Mouse (Mus musculus): ENCODE measurements around the gene Hdac5. TPM values are rescaled to one million over a fixed set of nuclear protein-coding genes. Genes with fewer than 3 reads are reported as not detected.

Hdac5 gene
- 128 and 209 TPM in 2 replicates for total RNA-seq (2023)

DNA sequence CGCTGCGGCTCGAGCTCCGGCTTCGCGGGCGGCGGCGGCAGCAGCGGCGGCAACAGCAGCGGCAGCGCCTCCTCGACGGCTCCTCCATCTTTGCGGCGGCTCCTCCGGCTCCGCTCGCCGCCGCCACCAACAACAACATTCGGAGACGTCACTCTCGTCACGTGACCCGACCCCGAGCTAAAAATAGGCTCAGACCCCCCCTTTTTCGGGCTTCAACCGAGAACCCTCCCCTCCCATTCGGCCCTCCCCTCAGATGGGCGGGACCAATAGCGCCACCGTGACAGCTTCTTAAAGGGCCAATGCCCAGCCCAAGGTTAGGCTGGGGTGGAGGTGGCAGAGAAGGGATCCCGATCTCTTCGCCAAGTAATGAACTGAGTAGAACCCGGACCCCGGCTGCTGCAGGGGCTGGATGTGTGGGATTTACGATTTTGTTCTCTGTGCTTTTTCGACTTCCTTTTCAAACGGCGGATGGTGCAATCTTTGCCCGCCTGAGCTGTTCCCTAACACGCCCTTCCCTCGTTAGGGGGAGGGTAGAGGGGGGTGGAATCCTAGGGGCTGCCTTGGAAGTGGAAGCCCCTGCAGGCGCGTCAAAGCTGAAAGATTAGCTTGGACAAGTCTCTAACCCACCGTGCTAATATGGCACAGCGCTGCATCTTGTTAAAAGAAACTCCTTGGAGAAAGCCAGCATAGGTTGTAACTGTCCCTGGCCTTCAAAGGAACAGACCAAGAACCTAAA is at the start of gene Hdac5:
TSS of gene Hdac5 (minus strand) at position 161 of the 736 bp plus-strand sequence.

DNA sequence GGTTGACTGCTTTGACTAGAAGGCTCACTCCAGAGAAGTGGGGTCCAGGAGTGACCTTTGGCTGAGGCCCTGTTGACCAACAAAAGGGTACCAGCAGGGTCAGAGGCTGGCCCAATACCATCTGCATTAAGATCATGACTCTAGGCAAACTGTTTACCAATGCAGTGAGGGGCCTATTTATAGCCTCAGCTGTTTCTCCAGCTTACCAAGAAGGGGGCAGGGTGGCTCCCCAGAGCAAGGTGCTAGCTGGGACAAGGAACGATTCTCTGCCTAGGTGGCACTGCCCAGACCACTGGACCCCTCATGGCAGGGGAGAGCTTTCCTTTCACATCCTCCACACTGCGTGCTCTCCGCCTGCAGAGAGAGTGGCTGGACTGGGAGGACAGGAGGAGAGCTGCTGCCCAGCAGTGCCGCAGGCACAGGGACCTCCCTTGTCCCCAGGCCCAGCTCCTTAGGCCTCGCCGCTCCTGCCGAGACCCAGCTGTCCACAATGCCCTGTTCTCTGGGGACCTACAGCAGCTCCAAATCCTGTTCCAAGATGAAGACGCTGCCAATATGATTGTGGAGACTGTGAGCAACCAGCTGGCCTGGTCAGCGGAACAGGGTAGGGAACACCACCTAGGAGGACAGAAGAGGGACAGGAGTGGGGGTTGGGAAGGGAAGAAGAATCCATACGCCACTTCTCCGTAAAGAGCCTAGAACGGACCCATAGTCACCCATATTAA is 38.7 kb upstream of the Hdac5 start, which contains the start of gene Asb16:
TSS of gene Asb16 (plus strand) at position 224 of the 725 bp plus-strand sequence.

DNA sequence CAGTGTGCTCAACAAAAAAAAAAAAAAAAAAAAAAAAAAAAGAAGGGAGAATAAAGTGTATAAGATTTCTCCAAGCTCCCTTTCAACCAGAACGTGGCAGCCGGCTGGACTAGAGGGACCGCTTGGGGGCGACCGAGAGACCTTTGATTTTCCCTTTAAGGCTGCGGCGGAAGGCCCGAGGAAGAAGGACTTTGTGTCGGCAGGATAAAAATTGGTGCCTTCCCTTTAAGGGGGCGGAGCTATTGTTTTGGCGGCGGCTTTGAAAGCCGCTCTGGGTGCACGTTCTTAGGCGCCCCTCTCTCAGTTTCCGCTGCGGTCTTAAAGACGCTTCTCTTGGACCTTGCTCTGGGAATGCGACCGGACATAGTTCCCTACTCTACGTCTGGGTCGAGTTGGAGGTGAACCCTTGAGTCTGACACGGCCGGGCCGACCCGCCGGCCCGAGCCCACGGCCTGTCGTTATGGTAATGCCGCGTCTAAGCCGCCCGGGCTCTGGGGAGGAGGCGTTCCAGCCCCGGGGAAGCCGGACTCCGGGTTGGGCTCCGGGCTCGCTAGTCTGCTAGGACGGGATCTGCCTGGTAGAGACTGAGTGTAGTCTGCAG is 18.8 kb upstream of the Hdac5 start, which contains the start of gene BC030867:
TSS of gene BC030867 (plus strand) at position 253 of the 601 bp plus-strand sequence.

DNA sequence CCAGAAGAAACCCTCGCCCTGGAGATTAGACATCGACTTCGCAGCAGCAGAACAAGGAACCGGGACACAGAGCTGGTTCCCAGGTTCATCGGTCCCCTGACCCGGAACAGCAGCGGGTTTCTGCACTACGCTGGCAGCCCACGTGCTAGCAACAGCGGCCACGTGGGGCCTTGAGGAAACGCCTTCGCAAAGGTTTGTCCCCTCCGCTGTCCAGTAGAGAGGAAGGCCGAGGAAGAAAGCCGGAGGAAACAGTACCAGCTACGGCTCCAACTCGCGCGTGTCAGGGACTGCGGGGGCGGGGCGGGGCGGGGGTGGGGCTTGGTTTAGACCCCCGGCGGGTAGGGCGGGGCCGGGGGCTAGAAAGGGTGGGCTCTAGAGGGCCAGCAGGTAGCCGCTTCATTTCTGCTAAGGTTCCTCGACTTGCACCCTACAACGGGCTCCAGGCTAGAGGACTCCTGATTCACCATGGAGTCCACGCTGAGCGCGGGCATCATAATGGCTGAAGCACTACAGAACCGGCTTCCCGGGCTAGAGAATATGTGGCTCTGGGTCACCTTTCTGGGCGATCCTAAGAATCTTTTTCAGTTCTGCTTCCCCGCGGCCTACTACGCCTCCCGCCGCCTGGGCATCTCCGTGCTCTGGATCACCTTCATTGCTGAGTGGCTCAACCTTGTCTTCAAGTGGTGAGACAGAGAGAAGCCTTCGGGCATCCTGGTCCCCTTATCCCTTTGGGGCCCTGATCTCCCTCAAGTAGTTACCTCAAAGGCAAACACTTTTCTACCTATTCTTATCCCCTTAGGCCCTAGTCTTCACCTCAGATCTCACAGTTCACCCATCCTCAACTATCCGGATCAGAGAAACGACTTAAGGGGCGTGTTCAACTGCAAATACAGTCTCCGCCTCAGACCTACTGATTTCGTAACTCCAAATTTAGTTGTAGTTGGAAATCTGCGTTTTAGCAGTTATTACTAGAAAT is 40.2 kb downstream of the Hdac5 start, which contains the start of gene G6pc3:
TSS of gene G6pc3 (plus strand) at position 160 of the 976 bp plus-strand sequence.

DNA sequence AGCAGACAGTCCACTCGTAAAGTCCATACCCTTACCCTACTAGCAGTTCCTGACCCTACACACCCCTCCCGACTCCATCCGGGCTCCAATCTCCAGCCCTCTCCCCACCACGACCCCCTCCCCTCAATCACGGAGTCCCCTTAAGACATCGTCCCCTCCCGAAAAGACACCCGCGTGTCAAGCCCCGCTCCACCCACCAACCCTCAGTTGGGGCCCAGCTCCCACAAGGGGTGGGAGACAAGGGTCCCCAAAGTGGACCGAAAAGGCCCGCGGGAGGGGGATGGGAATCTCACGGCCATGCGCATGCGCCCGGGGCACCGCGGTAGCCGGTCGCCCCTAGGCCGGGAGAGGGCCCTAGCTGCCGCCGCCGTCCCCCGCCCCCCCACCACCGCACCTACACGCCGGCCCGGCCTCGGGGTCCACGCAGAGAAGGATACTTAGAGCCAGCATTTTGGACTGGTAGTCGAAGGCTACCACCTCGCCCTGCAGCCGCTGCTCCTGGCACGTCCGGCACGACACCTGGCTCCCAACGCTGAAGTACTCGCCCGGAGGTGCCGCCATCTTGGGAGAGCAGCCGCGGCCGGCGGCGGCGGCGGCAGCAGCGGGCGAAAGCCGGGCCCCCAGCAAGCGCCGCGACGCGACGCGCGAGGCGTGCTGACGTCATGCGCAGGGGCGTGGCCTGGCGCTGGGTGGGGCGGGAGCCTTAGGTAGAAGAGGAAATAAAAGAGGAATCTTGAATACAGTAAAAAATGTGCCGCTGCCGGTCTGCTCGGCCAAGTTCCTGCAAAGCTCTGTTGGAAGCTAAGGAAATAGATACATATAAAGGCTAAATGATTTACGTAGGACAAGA is 45.1 kb downstream of the Hdac5 start, which contains the start of gene Lsm12:
TSS of gene Lsm12 (minus strand) at position 651 of the 850 bp plus-strand sequence.

DNA sequence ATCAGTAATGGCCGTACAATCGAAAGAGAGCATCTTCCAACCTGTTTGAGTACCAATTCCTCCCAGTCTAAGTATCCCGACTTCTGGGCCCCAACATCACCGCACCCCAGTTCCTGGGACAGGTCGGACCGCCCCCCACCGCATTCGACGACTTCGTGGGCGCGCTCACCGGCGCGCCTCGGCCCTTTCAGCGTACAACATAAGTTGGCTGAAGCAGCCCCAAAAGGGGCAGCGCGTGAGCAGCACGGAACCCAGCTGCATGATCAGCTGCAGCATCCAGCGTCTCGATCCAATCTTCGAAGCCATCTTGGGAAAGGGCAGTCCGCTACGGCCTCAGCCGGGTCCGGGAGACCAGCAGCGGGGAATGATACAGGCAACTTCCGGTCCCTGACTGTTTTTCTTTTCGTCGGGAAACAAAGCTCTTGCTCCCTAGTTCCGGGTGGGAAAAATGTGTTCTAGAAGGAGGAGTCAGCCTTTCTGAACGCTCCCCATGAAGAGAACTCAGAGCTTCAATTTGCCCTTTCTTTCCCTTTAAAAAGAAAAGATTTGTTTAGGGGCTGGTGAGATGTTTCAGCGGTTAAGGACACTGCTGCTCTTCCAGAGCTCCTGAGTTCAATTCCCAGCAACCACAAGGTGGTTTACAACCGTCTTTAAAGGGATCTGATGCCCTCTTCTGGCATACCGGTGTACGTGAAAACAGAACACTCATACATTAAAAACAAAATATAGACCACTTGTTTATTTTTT is 73.8 kb downstream of the Hdac5 start, which contains the start of gene Tmem101:
TSS of gene Tmem101 (minus strand) at position 366 of the 747 bp plus-strand sequence.

DNA sequence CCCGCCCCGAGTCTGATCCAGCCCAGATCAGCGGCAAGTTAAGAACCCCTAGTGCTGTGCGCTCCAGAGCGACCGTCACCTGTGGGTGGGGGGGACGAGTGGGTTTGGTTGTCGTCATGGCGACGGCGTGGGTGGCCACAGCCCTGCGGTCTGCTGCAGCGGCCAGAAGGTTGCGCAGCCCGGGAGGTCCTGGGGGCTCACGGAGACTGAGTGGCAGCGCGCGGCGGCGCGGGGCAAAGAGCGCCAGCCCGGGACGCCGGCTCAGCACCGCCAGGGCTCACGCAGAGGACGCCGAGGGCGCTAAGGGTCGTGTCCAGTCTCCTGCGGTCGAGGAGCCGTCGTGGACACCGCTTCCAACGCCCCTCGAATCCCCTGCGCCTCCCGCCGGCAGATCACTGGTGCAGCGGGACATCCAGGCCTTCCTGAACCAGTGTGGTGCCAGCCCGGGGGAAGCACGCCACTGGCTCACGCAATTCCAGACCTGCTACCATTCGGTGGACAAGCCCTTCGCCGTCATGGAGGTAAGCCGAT is 84.4 kb downstream of the Hdac5 start, which contains the start of gene Nags:
TSS of gene Nags (plus strand) at position 43 of the 531 bp plus-strand sequence.

Other genes starting within 250 kb of the Hdac5 start
- gene Cfap97d1, start 245.9 kb downstream of the Hdac5 start, total RNA-seq (2023): not detected in 2 replicates
- gene Dusp3, start 243.2 kb downstream of the Hdac5 start, total RNA-seq (2023): 17.3 and 33.2 TPM in 2 replicates
- not detected in 2 replicates for gene Mpp3, start 201.7 kb downstream of the Hdac5 start, total RNA-seq (2023)
- 10.3 and 15.6 TPM in 2 replicates for gene Cd300lg, start 188.7 kb downstream of the Hdac5 start, total RNA-seq (2023)
- 0.18 and 0.69 TPM in 2 replicates for gene Mpp2, start 141.7 kb downstream of the Hdac5 start, total RNA-seq (2023)
- not detected in 2 replicates for gene Ppy, start 128.8 kb downstream of the Hdac5 start, total RNA-seq (2023)
- gene Pyy, start 122.3 kb downstream of the Hdac5 start, total RNA-seq (2023): not detected in 2 replicates
- not detected in 2 replicates for gene Nags, start 84.7 kb downstream of the Hdac5 start, total RNA-seq (2023)
- 9.1 and 9.3 TPM in 2 replicates for gene Tmem101, start 73.8 kb downstream of the Hdac5 start, total RNA-seq (2023)
- gene Lsm12, start 44.9 kb downstream of the Hdac5 start, total RNA-seq (2023): 35.9 and 37.7 TPM in 2 replicates
- 14.6 and 15.4 TPM in 2 replicates for gene G6pc3, start 40.5 kb downstream of the Hdac5 start, total RNA-seq (2023)
- 5.5 and 8.6 TPM in 2 replicates for gene BC030867, start 18.7 kb upstream of the Hdac5 start, total RNA-seq (2023)
- not detected in 2 replicates for gene Asb16, start 38.6 kb upstream of the Hdac5 start, total RNA-seq (2023)
- gene Tmub2, start 54.8 kb upstream of the Hdac5 start, total RNA-seq (2023): 50.8 and 64.1 TPM in 2 replicates
- 63.5 and 84.5 TPM in 2 replicates for gene Atxn7l3, start 66.5 kb upstream of the Hdac5 start, total RNA-seq (2023)
- gene Ubtf, start 89.6 kb upstream of the Hdac5 start, total RNA-seq (2023): 55.7 and 64.3 TPM in 2 replicates
- 3.9 and 13.2 TPM in 2 replicates for gene Slc4a1, start 136.0 kb upstream of the Hdac5 start, total RNA-seq (2023)
- not detected in 2 replicates for gene Rundc3a, start 163.2 kb upstream of the Hdac5 start, total RNA-seq (2023)
- 38.0 and 43.1 TPM in 2 replicates for gene Slc25a39, start 177.8 kb upstream of the Hdac5 start, total RNA-seq (2023)
- gene Grn, start 200.1 kb upstream of the Hdac5 start, total RNA-seq (2023): 281 and 343 TPM in 2 replicates
- gene Fam171a2, start 217.5 kb upstream of the Hdac5 start, total RNA-seq (2023): not detected in 2 replicates
- 8.4 and 17.9 TPM in 2 replicates for gene Itga2b, start 240.0 kb upstream of the Hdac5 start, total RNA-seq (2023)